Mouse (Mus musculus) left cerebral cortex, postnatal 36 days (tissue): ENCODE measurements at regions not wholly inside any gene's neighbourhood (a gene's known extent, or its start where the extent isn't known, plus 50 kb on each side); places are given as distances from the start of the nearest gene placed in this dataset.

ENCODE experiments used
- DNase-seq, 2 experiments: peaks; one replicate each; pipeline ENCODE4 v3.0.0; 2021 to 2022; ENCODE audit warnings: low spot score in 2 of 2, mixed read lengths in 1 of 2
- intact Hi-C: fragments of 180-260 bp; cut with DNase I; formaldehyde crosslinking; loops from one replicate; pipeline ENCODE4 v1.15.1; 2025

- intact Hi-C loops, result no loop called here
- DNase-seq, result no peak
These were observed 1114.7 kb downstream of the Sorcs1 start for GRCm38 (mm10) chr19:49563612-49564256.

GRCm38 (mm10) chr19:49539445-49540407 is 1138.7 kb downstream of the Sorcs1 start:
- DNase-seq, result peak; percentile 14 to 27
- intact Hi-C loops, result loop anchor here (2.0 kb wide), 1 partner anchor 201 kb away; no protein-coding TSS in a partner anchor
